Mouse (Mus musculus) E14TG2a.4 (cell line): ENCODE measurements around the gene Abcb8.
A peak's percentile ranks its signal among the peaks of the same experiment; 100 is the strongest.

Experiments
- H3K27me3 ChIP-seq: 2 replicates; pipeline ENCODE4 v1.6.1; 2014; ENCODE audit warnings: low read length, control low read depth; ENCODE audit not compliant: insufficient read depth
- H3K36me3 ChIP-seq: 2 replicates; pipeline ENCODE4 v1.6.1; 2014; ENCODE audit warnings: low read length, control low read depth; ENCODE audit not compliant: insufficient read depth
- H3K4me1 ChIP-seq: replicated peaks from 2 replicates; pipeline ENCODE4 v1.6.1; 2014; ENCODE audit warnings: low read depth, low read length, control low read depth
- H3K4me3 ChIP-seq: replicated peaks from 2 replicates; pipeline ENCODE4 v1.5.1; 2014; ENCODE audit warnings: mild to moderate bottlenecking, low read length
- H3K9me3 ChIP-seq: 2 replicates; pipeline ENCODE4 v1.6.1; 2014; ENCODE audit warnings: low read length, control low read depth
- CTCF ChIP-seq: conservative IDR thresholded peaks from 2 replicates; pipeline ENCODE4 v1.5.1; 2014; ENCODE audit warnings: low read length
- NANOG ChIP-seq: IDR thresholded peaks from 2 replicates; pipeline ENCODE4 v1.6.1; 2014; ENCODE audit warnings: borderline replicate concordance, low read length, mixed read lengths
- POU5F1 ChIP-seq: IDR thresholded peaks from 2 replicates; pipeline ENCODE4 v1.6.1; 2014; ENCODE audit warnings: low read length, borderline replicate concordance

Abcb8 gene

DNA sequence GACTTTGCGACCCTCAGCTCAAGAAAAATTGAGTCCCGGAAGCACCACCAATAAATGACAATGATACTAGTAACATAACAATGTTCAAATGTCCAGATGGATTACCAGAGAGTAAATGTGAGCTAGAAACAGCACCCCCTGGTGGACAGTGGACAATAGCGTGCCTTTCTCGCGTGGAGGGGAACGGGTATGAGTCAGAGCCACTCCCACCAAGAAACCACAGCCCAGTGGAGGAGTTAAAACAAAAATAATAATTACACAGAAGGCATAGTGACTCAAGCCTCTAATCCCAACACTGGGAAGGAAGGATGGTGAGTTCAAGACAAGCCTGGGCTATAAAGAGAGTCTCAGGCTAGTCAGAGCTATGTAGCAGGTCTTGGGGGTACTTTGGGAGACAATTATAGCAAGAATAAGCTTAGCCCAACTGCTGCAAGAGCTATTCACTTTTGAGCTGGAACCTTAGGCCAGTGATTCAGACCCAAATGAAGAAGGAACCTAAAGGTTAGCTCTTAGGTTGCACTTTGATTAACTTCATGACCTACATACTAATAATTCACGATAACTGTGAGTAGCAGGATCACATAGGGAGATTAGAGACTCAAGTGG lies at the start of gene Abcb8:
Abcb8 (plus strand) TSS at position 272 of the 606 bp plus-strand sequence.
- H3K4me3 ChIP-seq, result peak within 1 kb of the TSS; percentile 86
- peaks cover 58% of the 10 kb centered on the region for H3K4me1 ChIP-seq
- peaks cover 9% of the 10 kb centered on the region for H3K27me3 ChIP-seq
- H3K36me3 ChIP-seq, result peaks cover 8% of the 10 kb centered on the region; the same call in 1 of the 2 replicates
- no peaks in the 10 kb centered on the region for H3K9me3 ChIP-seq
- TF ChIP-seq CTCF (peak; percentile 93), NANOG (no peak), POU5F1 (no peak)

DNA sequence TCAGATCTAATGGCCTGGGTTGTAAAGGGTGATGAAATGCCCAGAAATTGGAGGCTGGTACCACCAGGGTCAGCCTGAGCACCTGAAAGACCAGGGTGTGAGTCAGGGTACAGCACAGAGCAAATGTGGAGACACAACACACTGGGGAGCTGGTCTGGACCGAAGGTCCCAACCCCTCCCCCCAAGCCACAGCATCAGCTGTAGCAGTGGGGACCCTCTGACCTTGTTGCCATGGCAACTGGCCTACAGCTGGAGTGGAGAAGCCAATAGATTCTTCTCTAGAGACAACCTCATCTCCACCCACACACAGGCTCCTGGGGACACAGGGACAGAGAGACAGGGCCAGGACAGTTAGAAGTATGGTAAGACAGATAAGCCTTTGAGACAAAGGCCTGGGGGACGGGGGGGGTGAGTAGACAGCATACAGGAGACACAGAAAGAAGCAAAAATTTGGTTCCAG lies 49.5 kb upstream of the Abcb8 start:
- Histone ChIP-seq H3K4me3 (peak overlapping the region; percentile 43; the same call in 1 of the 2 replicates), H3K9me3 (no peaks in the 10 kb centered on the region), H3K27me3 (peaks cover 5% of the 10 kb centered on the region), H3K36me3 (peaks cover 4% of the 10 kb centered on the region; the same call in 1 of the 2 replicates), H3K4me1 (peaks cover 52% of the 10 kb centered on the region)
- TF ChIP-seq NANOG (no peak), POU5F1 (no peak), CTCF (no peak)

DNA sequence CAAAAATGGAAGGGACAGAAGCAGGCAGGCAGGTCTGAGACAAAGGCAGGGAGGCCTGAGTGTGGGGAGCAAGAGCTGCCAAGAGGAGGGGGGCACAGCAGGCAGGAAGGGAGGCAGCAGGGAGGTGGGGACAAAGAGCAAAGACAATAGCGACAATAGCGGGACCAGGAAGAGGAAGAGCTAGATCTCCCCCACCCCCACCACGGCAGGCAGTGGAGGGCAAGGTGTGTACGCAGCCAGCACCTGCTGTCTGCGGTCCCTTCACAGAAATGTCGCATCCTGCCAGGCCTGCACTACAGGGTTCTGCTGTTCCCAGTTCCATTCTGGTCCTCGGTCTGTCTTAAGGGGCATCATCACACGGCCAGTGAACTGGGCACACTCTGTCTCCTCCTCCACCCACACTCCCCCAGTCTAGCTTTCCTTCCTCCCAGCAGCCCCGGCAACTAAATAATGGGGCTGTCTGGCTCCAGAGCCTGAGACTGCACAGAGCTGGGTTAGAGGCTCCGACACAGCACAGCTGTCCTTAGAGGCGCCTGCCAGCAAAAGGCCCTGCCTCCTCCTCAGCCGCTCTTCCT lies 48.9 kb upstream of the Abcb8 start:
- Histone ChIP-seq H3K9me3 (no peaks in the 10 kb centered on the region), H3K4me1 (peaks cover 58% of the 10 kb centered on the region), H3K27me3 (peaks cover 11% of the 10 kb centered on the region), H3K4me3 (peak overlapping the region; percentile 43), H3K36me3 (peaks cover 4% of the 10 kb centered on the region; the same call in 1 of the 2 replicates)
- no peak for TF ChIP-seq CTCF
- no peak for TF ChIP-seq NANOG
- no peak for TF ChIP-seq POU5F1

DNA sequence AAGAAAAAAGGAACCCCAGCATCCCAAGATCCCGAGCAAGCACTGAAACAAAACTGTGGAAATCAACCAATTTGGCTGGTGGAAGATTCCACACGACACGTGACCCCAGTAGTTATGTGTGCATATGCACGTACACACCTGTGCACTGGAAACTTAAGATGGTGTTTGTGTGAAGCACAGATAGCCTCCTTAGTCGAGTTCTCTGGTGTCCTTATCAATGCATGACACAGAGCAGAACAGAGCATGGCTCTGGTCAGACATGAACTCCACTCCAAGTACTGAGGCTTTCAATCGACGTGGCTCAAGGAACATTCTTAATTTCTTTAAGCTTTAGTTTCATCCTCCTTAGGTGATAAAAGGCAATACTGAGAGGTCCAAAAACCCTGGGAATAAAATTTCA lies 47.1 kb upstream of the Abcb8 start:
- H3K9me3 ChIP-seq, result no peaks in the 10 kb centered on the region
- H3K4me3 ChIP-seq, result no peak overlapping the region
- peaks cover 24% of the 10 kb centered on the region for H3K27me3 ChIP-seq
- H3K4me1 ChIP-seq, result peaks cover 72% of the 10 kb centered on the region
- 0 out of 2 replicates have a peak, but pooled peaks cover 4% of the 10 kb centered on the region for H3K36me3 ChIP-seq
- no peak for TF ChIP-seq CTCF
- TF ChIP-seq POU5F1, result no peak
- TF ChIP-seq NANOG, result no peak

DNA sequence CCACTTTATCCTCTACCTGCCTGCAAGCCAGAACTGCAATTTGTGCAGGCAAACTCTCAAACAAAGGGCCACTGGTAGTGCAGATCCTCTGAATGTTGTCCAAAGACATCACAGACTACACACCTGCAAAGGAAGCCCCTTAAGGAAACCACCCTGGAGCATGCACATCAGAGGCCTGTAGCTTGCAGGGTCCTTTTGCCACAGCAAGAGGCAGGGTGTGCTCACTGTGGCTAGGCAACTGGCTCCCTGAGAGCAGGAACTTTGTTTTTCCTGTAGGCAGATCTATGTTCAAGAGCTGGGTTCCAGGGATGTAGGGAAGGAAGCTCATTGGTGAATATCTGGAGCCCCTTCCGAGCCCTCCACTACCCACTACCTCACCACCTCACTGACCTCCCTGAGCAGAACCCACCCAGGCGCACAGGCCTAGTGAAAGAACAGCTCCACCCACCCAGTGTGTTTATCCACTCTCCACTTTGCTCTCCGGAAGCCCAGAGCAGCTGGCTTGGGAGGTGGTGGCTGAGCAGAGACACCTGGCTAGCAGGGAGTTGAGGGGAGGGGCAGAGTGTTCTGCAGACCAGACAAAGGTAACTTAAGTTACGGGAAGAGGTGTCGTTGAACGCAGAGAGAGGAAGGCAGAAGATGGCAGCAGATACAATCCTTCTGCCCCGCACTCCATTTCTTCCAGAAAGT lies 46.1 kb upstream of the Abcb8 start:
- Histone ChIP-seq H3K4me3 (peak overlapping the region; percentile 80), H3K36me3 (0 out of 2 replicates have a peak, but pooled peaks cover 4% of the 10 kb centered on the region), H3K27me3 (peaks cover 24% of the 10 kb centered on the region), H3K9me3 (no peaks in the 10 kb centered on the region), H3K4me1 (peaks cover 78% of the 10 kb centered on the region)
- TF ChIP-seq POU5F1 (no peak), NANOG (no peak), CTCF (no peak)

DNA sequence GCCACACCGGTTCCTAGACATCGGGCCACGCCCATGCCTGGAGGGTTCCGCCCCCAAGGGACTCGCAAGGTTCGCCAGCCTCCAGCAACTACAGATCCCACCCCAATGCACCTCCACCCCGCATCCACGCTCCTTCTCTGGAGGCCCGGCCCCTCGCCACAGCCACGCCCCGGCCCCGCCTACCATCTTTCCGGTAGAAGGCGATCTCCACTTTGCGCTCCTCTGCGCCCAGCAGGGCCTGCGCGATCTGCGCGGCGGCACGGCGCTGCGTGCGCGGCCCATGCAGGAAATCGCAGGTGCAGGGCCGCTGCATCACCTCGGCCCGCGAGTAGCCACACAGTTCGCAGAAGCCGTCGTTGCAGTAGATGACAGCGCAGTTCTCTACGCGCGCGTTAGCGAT lies 45.3 kb upstream of the Abcb8 start:
- peaks cover 79% of the 10 kb centered on the region for H3K4me1 ChIP-seq
- no peaks in the 10 kb centered on the region for H3K9me3 ChIP-seq
- peaks cover 32% of the 10 kb centered on the region for H3K27me3 ChIP-seq
- H3K4me3 ChIP-seq, result peak overlapping the region; percentile 80
- TF ChIP-seq CTCF (no peak), POU5F1 (no peak), NANOG (no peak)
- 0 out of 2 replicates have a peak, but pooled peaks cover 4% of the 10 kb centered on the region for H3K36me3 ChIP-seq

DNA sequence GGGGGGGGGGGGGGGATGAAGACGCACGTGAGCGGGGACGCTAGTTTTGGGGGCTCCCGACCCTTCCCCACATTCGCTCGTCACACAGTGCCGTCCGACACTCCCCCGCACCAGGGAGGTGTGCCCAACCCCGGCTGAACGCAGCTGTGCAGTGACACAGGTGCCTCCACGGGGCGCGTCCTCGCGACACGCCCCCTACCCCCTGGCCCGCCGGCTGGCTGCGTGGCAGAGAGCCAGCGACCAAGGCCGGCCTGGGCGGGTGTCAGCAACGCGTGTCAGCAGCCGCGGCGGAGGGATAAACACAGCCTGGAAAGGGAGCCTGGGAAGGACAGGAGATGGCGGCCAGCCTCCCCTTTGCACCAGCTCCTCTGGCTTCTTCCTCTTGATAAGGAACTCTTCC lies 44.9 kb upstream of the Abcb8 start:
- H3K9me3 ChIP-seq, result no peaks in the 10 kb centered on the region
- peak overlapping the region; percentile 80 for H3K4me3 ChIP-seq
- peaks cover 79% of the 10 kb centered on the region for H3K4me1 ChIP-seq
- TF ChIP-seq NANOG (no peak), POU5F1 (no peak), CTCF (no peak)
- H3K27me3 ChIP-seq, result peaks cover 35% of the 10 kb centered on the region
- H3K36me3 ChIP-seq, result 0 out of 2 replicates have a peak, but pooled peaks cover 4% of the 10 kb centered on the region

DNA sequence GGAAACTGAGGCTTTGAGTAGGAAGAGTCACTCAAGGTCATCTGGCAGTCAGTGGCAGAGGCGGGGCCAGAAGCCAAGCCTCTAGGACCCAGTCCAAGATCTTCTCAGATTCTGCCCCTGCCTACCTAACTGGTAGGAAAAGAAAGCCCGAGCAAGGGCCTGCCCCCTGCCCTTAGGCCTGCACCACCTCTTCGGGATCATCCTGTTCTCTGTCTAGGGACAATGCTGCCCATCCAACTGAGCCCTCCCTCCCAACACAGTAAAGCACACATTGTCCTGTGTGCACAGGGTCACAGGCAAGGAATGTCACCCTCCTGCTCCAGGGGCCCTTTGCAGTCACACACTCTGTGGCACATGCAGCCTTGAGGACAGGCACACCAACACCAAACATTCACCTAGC lies 43.4 kb upstream of the Abcb8 start:
- no peak for TF ChIP-seq POU5F1
- no peak for TF ChIP-seq CTCF
- TF ChIP-seq NANOG, result no peak
- H3K9me3 ChIP-seq, result no peaks in the 10 kb centered on the region
- H3K4me3 ChIP-seq, result peak overlapping the region; percentile 84
- H3K4me1 ChIP-seq, result peaks cover 69% of the 10 kb centered on the region
- 0 out of 2 replicates have a peak, but pooled peaks cover 4% of the 10 kb centered on the region for H3K36me3 ChIP-seq
- H3K27me3 ChIP-seq, result peaks cover 50% of the 10 kb centered on the region
